ENCODE assay signal across 9 mouse cellular contexts in the genomic region with DNA sequence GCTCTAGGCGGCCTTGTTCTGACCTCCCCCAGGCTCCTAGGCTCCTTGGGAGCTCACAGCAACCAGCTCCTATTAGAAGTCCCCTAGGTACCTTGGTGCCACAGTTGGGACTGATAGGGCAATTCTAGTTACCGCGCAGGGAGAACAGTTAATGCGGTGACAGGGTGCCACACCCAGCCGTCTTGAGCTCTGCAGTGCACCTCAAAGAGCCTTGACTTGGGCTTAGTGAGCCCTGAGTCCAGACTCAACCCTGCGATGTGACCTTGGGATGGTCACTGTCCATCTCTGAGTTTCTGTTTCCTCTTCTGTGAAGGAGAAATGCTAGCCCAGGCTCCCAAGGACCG. TPM values are rescaled to one million over a fixed set of nuclear protein-coding genes. Genes with fewer than 3 reads are reported as not detected.
DNase-seq lines count a peak whose midpoint lies in the region; ATAC-seq lines count a peak whose summit lies in the region.
"Had no signal": no experiment of that assay in that cellular context is flagged by ENCODE, and none has a peak within 500 bp of the region (broad histone marks: within the 10 kb centered on the region; RNA-seq: fewer than 3 reads in every experiment).

No protein-coding gene starts in this region.

- DNase-seq in heart, postnatal 25 days (ENCODE audit: low spot score), result no peak
- no peak for DNase-seq in midbrain, embryonic 14.5 days
- no peak for DNase-seq in gastrocnemius, postnatal 4 days (ENCODE audit: low spot score in 2 of 2)

- H3K4me1 ChIP-seq in heart, embryonic 11.5 days (ENCODE audit: control insufficient read depth, insufficient read depth, low read length), result peaks cover 7% of the 10 kb centered on the region
- 0 out of 2 replicates have a peak, but pooled peaks cover 3% of the 10 kb centered on the region for H3K4me1 ChIP-seq in midbrain, embryonic 12.5 days
- no peaks in the 10 kb centered on the region for H3K4me1 ChIP-seq in midbrain, embryonic 14.5 days (ENCODE audit: control insufficient read depth, insufficient read depth, low read length)
- no peaks in the 10 kb centered on the region for H3K4me1 ChIP-seq in limb, embryonic 13.5 days
- peaks cover 6% of the 10 kb centered on the region; the same call in 1 of the 2 replicates for H3K4me1 ChIP-seq in stomach, embryonic 15.5 days

- WGBS in heart, embryonic 11.5 days (ENCODE audit: insufficient replicate concordance), result 67% methylated on average over 7 of the region's 7 CpGs
- 82% methylated on average over 7 of the region's 7 CpGs for WGBS in midbrain, embryonic 12.5 days
- 79% methylated on average over 7 of the region's 7 CpGs for WGBS in midbrain, embryonic 14.5 days
- WGBS in limb, embryonic 13.5 days, result 77% methylated on average over 7 of the region's 7 CpGs
- 68% methylated on average over 7 of the region's 7 CpGs for WGBS in stomach, embryonic 15.5 days

- no peaks in the 10 kb centered on the region for H3K36me3 ChIP-seq in heart, embryonic 11.5 days (ENCODE audit: control insufficient read depth, insufficient read depth, low read length)
- H3K36me3 ChIP-seq in midbrain, embryonic 12.5 days, result no peaks in the 10 kb centered on the region
- H3K36me3 ChIP-seq in midbrain, embryonic 14.5 days (ENCODE audit: control insufficient read depth, insufficient read depth, low read length), result no peaks in the 10 kb centered on the region
- no peaks in the 10 kb centered on the region for H3K36me3 ChIP-seq in limb, embryonic 13.5 days
- H3K36me3 ChIP-seq in stomach, embryonic 15.5 days, result no peaks in the 10 kb centered on the region

- H3K27ac ChIP-seq in heart, embryonic 11.5 days (ENCODE audit: low read depth, low read length), result no peak overlapping the region
- no peak overlapping the region for H3K27ac ChIP-seq in midbrain, embryonic 12.5 days (replicated peaks)
- H3K27ac ChIP-seq in midbrain, embryonic 14.5 days (replicated peaks; ENCODE audit: low read depth, low read length), result no peak overlapping the region
- no peak overlapping the region for H3K27ac ChIP-seq in limb, embryonic 13.5 days
- no peak overlapping the region for H3K27ac ChIP-seq in stomach, embryonic 15.5 days

- ATAC-seq in heart, embryonic 11.5 days (replicated peaks; ENCODE audit: insufficient number of reproducible peaks, low FRiP score, low TSS enrichment), result no peak
- no peak for ATAC-seq in midbrain, embryonic 12.5 days (ENCODE audit: low FRiP score, low read depth)
- no peak for ATAC-seq in midbrain, embryonic 14.5 days (ENCODE audit: low FRiP score, low TSS enrichment)
- 0 out of 2 replicates have a peak, but pooled peaks have one; percentile 4 for ATAC-seq in limb, embryonic 13.5 days (ENCODE audit: low FRiP score, low read depth)
- no peak for ATAC-seq in stomach, embryonic 15.5 days (ENCODE audit: insufficient read depth, low FRiP score, low read depth)
- no peak; the same call in 1 of the 2 replicates for ATAC-seq in granulocyte monocyte progenitor cell, adult 5-6 weeks (replicated peaks; ENCODE audit: poor library complexity, severe bottlenecking)

- H3K4me3 ChIP-seq in heart, embryonic 11.5 days (ENCODE audit: low read depth, low read length), result no peak overlapping the region
- H3K4me3 ChIP-seq in midbrain, embryonic 12.5 days, result no peak overlapping the region
- no peak overlapping the region for H3K4me3 ChIP-seq in midbrain, embryonic 14.5 days (replicated peaks; ENCODE audit: low read depth, low read length)
- H3K4me3 ChIP-seq in limb, embryonic 13.5 days, result no peak overlapping the region
- no peak overlapping the region for H3K4me3 ChIP-seq in stomach, embryonic 15.5 days (replicated peaks)

- H3K27me3 ChIP-seq in heart, embryonic 11.5 days (ENCODE audit: control insufficient read depth, insufficient read depth, low read length), result no peaks in the 10 kb centered on the region; the same call in 1 of the 2 replicates
- peaks cover 15% of the 10 kb centered on the region for H3K27me3 ChIP-seq in midbrain, embryonic 12.5 days
- H3K27me3 ChIP-seq in midbrain, embryonic 14.5 days (ENCODE audit: control insufficient read depth, insufficient read depth, low read length), result no peaks in the 10 kb centered on the region
- peaks cover 10% of the 10 kb centered on the region for H3K27me3 ChIP-seq in limb, embryonic 13.5 days
- H3K27me3 ChIP-seq in stomach, embryonic 15.5 days (replicated peaks), result no peaks in the 10 kb centered on the region

- peak overlapping the region; percentile 46; the same call in 1 of the 2 replicates for H3K9ac ChIP-seq in heart, embryonic 11.5 days (ENCODE audit: low read depth, low read length)
- 0 out of 2 replicates have a peak overlapping the region, but pooled peaks have one; percentile 1 for H3K9ac ChIP-seq in midbrain, embryonic 12.5 days (replicated peaks)
- H3K9ac ChIP-seq in midbrain, embryonic 14.5 days (replicated peaks; ENCODE audit: low read length), result no peak overlapping the region
- H3K9ac ChIP-seq in limb, embryonic 13.5 days, result no peak overlapping the region
- no peak overlapping the region for H3K9ac ChIP-seq in stomach, embryonic 15.5 days

- H3K4me2 ChIP-seq in heart, embryonic 11.5 days, result peak overlapping the region; percentile 56
- H3K4me2 ChIP-seq in midbrain, embryonic 12.5 days (replicated peaks), result no peak overlapping the region
- no peak overlapping the region; the same call in 1 of the 2 replicates for H3K4me2 ChIP-seq in midbrain, embryonic 14.5 days (ENCODE audit: low read length)
- peak overlapping the region; percentile 43 for H3K4me2 ChIP-seq in limb, embryonic 13.5 days (replicated peaks)
- H3K4me2 ChIP-seq in stomach, embryonic 15.5 days, result peak overlapping the region; percentile 40; the same call in 1 of the 2 replicates

- H3K9me3 ChIP-seq in heart, embryonic 11.5 days (replicated peaks; ENCODE audit: control insufficient read depth, low read length), result no peaks in the 10 kb centered on the region
- no peaks in the 10 kb centered on the region for H3K9me3 ChIP-seq in midbrain, embryonic 12.5 days
- no peaks in the 10 kb centered on the region for H3K9me3 ChIP-seq in midbrain, embryonic 14.5 days (ENCODE audit: control insufficient read depth, low read length)
- H3K9me3 ChIP-seq in limb, embryonic 13.5 days, result no peaks in the 10 kb centered on the region
- H3K9me3 ChIP-seq in stomach, embryonic 15.5 days, result no peaks in the 10 kb centered on the region

- intact Hi-C loops in heart, postnatal 25 days (cut with DNase I), result loop anchor here (2.0 kb wide), 1 partner anchor 41 kb away; no protein-coding TSS in a partner anchor

RNA-seq across cellular contexts. Expression of gene Asb2, which starts 12.5 kb away (rescaled TPM):
- 225 and 236 TPM in 2 replicates for polyA plus RNA-seq in heart, embryonic 11.5 days (2014; fragmentation: Nextera tagmentation; extraction: Ambion mirVana)
- total RNA-seq in heart, postnatal 25 days (2021), result 100 to 1,000 TPM; 497 to 569 TPM
- polyA plus RNA-seq in midbrain, embryonic 12.5 days (2016; fragmentation: Nextera tagmentation; extraction: Ambion mirVana), result 0.90 and 1.2 TPM in 2 replicates
- polyA plus RNA-seq in midbrain, embryonic 14.5 days (2014; fragmentation: Nextera tagmentation; extraction: Ambion mirVana), result 0.39 and 0.46 TPM in 2 replicates
- polyA plus RNA-seq in limb, embryonic 13.5 days (2015; fragmentation: Nextera tagmentation; extraction: Ambion mirVana), result 6.0 and 6.7 TPM in 2 replicates
- polyA plus RNA-seq in stomach, embryonic 15.5 days (2015; fragmentation: Nextera tagmentation; extraction: Ambion mirVana), result 16.7 and 18.7 TPM in 2 replicates
- 100 to 1,000 TPM; 128 to 151 TPM for total RNA-seq in gastrocnemius, postnatal 4 days (2021)
- total RNA-seq in granulocyte monocyte progenitor cell, adult 5-6 weeks (2014; fragmentation: Nextera tagmentation), result not detected in 2 replicates
- total RNA-seq in granulocyte monocyte progenitor cell, adult 5-6 weeks (2017), result 0.41 TPM in 1 of 2 replicates, not detected in the other

RNA-seq across cellular contexts. Expression of gene Otub2, which starts 20.2 kb away (rescaled TPM):
- 20.1 and 24.3 TPM in 2 replicates for polyA plus RNA-seq in heart, embryonic 11.5 days (2014; fragmentation: Nextera tagmentation; extraction: Ambion mirVana)
- total RNA-seq in heart, postnatal 25 days (2021), result 1 to 10 TPM; 4.4 to 4.9 TPM
- 15.6 and 16.8 TPM in 2 replicates for polyA plus RNA-seq in midbrain, embryonic 12.5 days (2016; fragmentation: Nextera tagmentation; extraction: Ambion mirVana)
- polyA plus RNA-seq in midbrain, embryonic 14.5 days (2014; fragmentation: Nextera tagmentation; extraction: Ambion mirVana), result 22.9 and 26.3 TPM in 2 replicates
- 12.2 and 12.6 TPM in 2 replicates for polyA plus RNA-seq in limb, embryonic 13.5 days (2015; fragmentation: Nextera tagmentation; extraction: Ambion mirVana)
- 7.3 and 9.2 TPM in 2 replicates for polyA plus RNA-seq in stomach, embryonic 15.5 days (2015; fragmentation: Nextera tagmentation; extraction: Ambion mirVana)
- 1 to 10 TPM; 3.7 to 4.1 TPM for total RNA-seq in gastrocnemius, postnatal 4 days (2021)
- total RNA-seq in granulocyte monocyte progenitor cell, adult 5-6 weeks (2014; fragmentation: Nextera tagmentation), result 0.56 and 0.66 TPM in 2 replicates
- total RNA-seq in granulocyte monocyte progenitor cell, adult 5-6 weeks (2017), result 0.67 and 0.78 TPM in 2 replicates

RNA-seq across cellular contexts. Expression of gene 9330161L09Rik, which starts 39.3 kb away (rescaled TPM):
- polyA plus RNA-seq in heart, embryonic 11.5 days (2014; fragmentation: Nextera tagmentation; extraction: Ambion mirVana), result 0.52 and 0.53 TPM in 2 replicates
- total RNA-seq in heart, postnatal 25 days (2021), result 1 to 10 TPM; 1.2 to 1.3 TPM
- 0.96 and 1.2 TPM in 2 replicates for polyA plus RNA-seq in midbrain, embryonic 12.5 days (2016; fragmentation: Nextera tagmentation; extraction: Ambion mirVana)
- polyA plus RNA-seq in midbrain, embryonic 14.5 days (2014; fragmentation: Nextera tagmentation; extraction: Ambion mirVana), result 1.6 and 2.2 TPM in 2 replicates
- 0.29 and 0.51 TPM in 2 replicates for polyA plus RNA-seq in limb, embryonic 13.5 days (2015; fragmentation: Nextera tagmentation; extraction: Ambion mirVana)
- 0.18 and 0.49 TPM in 2 replicates for polyA plus RNA-seq in stomach, embryonic 15.5 days (2015; fragmentation: Nextera tagmentation; extraction: Ambion mirVana)
- 1 to 10 TPM in 1 of 2 experiments, under 1 TPM in 1; 0.83 to 1.9 TPM for total RNA-seq in gastrocnemius, postnatal 4 days (2021)
- 1.3 and 5.6 TPM in 2 replicates for total RNA-seq in granulocyte monocyte progenitor cell, adult 5-6 weeks (2014; fragmentation: Nextera tagmentation)
- total RNA-seq in granulocyte monocyte progenitor cell, adult 5-6 weeks (2017), result 0.31 and 0.52 TPM in 2 replicates

RNA-seq across cellular contexts. Expression of gene Ddx24, which starts 57.3 kb away (rescaled TPM):
- 72.5 and 74.2 TPM in 2 replicates for polyA plus RNA-seq in heart, embryonic 11.5 days (2014; fragmentation: Nextera tagmentation; extraction: Ambion mirVana)
- 10 to 100 TPM; 72.1 to 75.9 TPM for total RNA-seq in heart, postnatal 25 days (2021)
- polyA plus RNA-seq in midbrain, embryonic 12.5 days (2016; fragmentation: Nextera tagmentation; extraction: Ambion mirVana), result 119 and 124 TPM in 2 replicates
- 112 and 140 TPM in 2 replicates for polyA plus RNA-seq in midbrain, embryonic 14.5 days (2014; fragmentation: Nextera tagmentation; extraction: Ambion mirVana)
- 124 and 130 TPM in 2 replicates for polyA plus RNA-seq in limb, embryonic 13.5 days (2015; fragmentation: Nextera tagmentation; extraction: Ambion mirVana)
- polyA plus RNA-seq in stomach, embryonic 15.5 days (2015; fragmentation: Nextera tagmentation; extraction: Ambion mirVana), result 91.9 and 105 TPM in 2 replicates
- total RNA-seq in gastrocnemius, postnatal 4 days (2021), result 10 to 100 TPM; 59.2 to 59.3 TPM
- total RNA-seq in granulocyte monocyte progenitor cell, adult 5-6 weeks (2014; fragmentation: Nextera tagmentation), result 54.0 and 66.7 TPM in 2 replicates
- 91.4 and 103 TPM in 2 replicates for total RNA-seq in granulocyte monocyte progenitor cell, adult 5-6 weeks (2017)

RNA-seq across cellular contexts. Expression of gene Fam181a, which starts 57.5 kb away (rescaled TPM):
- not detected in 2 replicates for polyA plus RNA-seq in heart, embryonic 11.5 days (2014; fragmentation: Nextera tagmentation; extraction: Ambion mirVana)
- not detected for total RNA-seq in heart, postnatal 25 days (2021)
- 44.5 and 49.0 TPM in 2 replicates for polyA plus RNA-seq in midbrain, embryonic 12.5 days (2016; fragmentation: Nextera tagmentation; extraction: Ambion mirVana)
- 8.9 and 15.9 TPM in 2 replicates for polyA plus RNA-seq in midbrain, embryonic 14.5 days (2014; fragmentation: Nextera tagmentation; extraction: Ambion mirVana)
- 0.10 TPM in 1 of 2 replicates, not detected in the other for polyA plus RNA-seq in limb, embryonic 13.5 days (2015; fragmentation: Nextera tagmentation; extraction: Ambion mirVana)
- not detected in 2 replicates for polyA plus RNA-seq in stomach, embryonic 15.5 days (2015; fragmentation: Nextera tagmentation; extraction: Ambion mirVana)
- total RNA-seq in gastrocnemius, postnatal 4 days (2021), result not detected
- not detected in 2 replicates for total RNA-seq in granulocyte monocyte progenitor cell, adult 5-6 weeks (2014; fragmentation: Nextera tagmentation)
- total RNA-seq in granulocyte monocyte progenitor cell, adult 5-6 weeks (2017), result not detected in 2 replicates
- total RNA-seq: gastrocnemius, adult 8-10 months had no signal

Comparison
In these comparisons a context has a peak if more than half of its experiments do, and no peak if none do; other contexts are left out.
1. H3K9ac ChIP-seq: peak in heart, embryonic 11.5 days (single experiment) and midbrain, embryonic 12.5 days (single experiment); none in midbrain, embryonic 14.5 days (single experiment), limb, embryonic 13.5 days (single experiment) and stomach, embryonic 15.5 days (single experiment).
2. H3K4me2 ChIP-seq: peak in heart, embryonic 11.5 days (single experiment), limb, embryonic 13.5 days (single experiment) and stomach, embryonic 15.5 days (single experiment); none in midbrain, embryonic 12.5 days (single experiment) and midbrain, embryonic 14.5 days (single experiment).
3. RNA of gene Asb2, which starts 12.5 kb away (polyA plus RNA-seq): 225 to 236 TPM in heart, embryonic 11.5 days; 16.7 to 18.7 TPM in stomach, embryonic 15.5 days, 6.0 to 6.7 TPM in limb, embryonic 13.5 days, 0.90 to 1.2 TPM in midbrain, embryonic 12.5 days and 0.39 to 0.46 TPM in midbrain, embryonic 14.5 days; every median in the first group is over 10 times any median in the second.